Mouse (Mus musculus): ENCODE results near the gene Fbxw4.

DNA sequence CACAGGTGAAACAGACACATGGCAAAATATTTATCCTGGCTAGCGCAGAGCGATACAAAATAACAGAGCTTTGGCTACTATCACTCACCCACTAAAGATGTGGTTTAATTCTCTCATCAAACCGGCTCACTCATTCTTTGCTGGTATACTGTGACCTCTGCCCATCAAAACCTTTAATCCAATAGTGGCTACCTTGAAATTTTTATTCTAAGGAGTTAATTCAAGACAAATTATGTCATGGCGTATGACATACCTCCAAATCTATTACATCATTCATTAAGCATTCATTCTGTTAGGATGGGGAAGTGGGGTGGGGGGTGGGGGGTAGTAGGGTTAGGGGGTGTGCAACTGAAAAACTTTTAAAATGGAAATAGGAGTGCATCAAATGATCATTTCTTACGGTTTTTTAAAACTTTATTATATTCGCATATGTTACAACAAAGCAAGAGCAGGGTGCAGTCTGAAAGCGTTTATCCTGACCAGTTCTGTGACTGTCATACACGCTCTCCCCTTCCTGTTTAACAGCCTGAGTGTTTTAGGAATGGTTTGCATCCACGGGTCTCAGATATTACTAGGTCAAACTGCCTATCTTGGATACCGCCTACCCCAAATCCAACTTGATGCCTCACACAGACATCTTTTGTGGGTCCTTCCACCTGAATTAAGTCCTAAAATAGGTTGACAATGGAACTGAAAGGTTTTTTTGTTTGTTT lies 1.4 kb downstream of the Fbxw4 start:
- TF ChIP-seq POLR2A (IDR thresholded peaks at IDR 0.05; ENCODE audit: insufficient read depth, low read depth, low read length) = no peak
- TF ChIP-seq CTCF (IDR thresholded peaks at IDR 0.05) = no peak

All from heart, adult 2 months (tissue).